Comparison of ENCODE assay signal across 26 mouse cellular contexts in genomic region chr5:31644272-31644671, GRCm38 (mm10). TPM values are rescaled to one million over a fixed set of nuclear protein-coding genes. Genes with fewer than 3 reads are reported as not detected.
DNase-seq lines count a peak whose midpoint lies in the region; ATAC-seq lines count a peak whose summit lies in the region.
"Had no signal": no experiment of that assay in that cellular context is flagged by ENCODE, and none has a peak within 500 bp of the region (broad histone marks: within the 10 kb centered on the region; RNA-seq: fewer than 3 reads in every experiment).

No protein-coding gene starts in this region.

- no peak overlapping the region for H3K4me3 ChIP-seq in heart, embryonic 14.5 days (ENCODE audit: control insufficient read depth in 1 of 2, insufficient read depth in 1 of 2, low read depth in 1 of 2, low read length in 2 of 2)
- H3K4me3 ChIP-seq: embryonic facial prominence, embryonic 12.5 days; erythroblast, embryonic 14.5 days; forebrain, embryonic 12.5 days; hindbrain, embryonic 15.5 days; limb, embryonic 15.5 days; megakaryocyte, embryonic 14.5 days; midbrain, embryonic 13.5 days had no signal

- H3K4me1 ChIP-seq in heart, embryonic 14.5 days (ENCODE audit: control insufficient read depth in 2 of 2, insufficient read depth in 2 of 2, low read length in 2 of 2) = peaks cover 11 to 24% of the 10 kb centered on the region in 2 experiments
- H3K4me1 ChIP-seq: embryonic facial prominence, embryonic 12.5 days; forebrain, embryonic 12.5 days; hindbrain, embryonic 15.5 days; midbrain, embryonic 13.5 days had no signal

- no peaks in the 10 kb centered on the region for H3K27me3 ChIP-seq in heart, embryonic 14.5 days (ENCODE audit: control insufficient read depth, insufficient read depth, low read length)
- H3K27me3 ChIP-seq: embryonic facial prominence, embryonic 12.5 days; forebrain, embryonic 12.5 days; hindbrain, embryonic 15.5 days; limb, embryonic 15.5 days; megakaryocyte, embryonic 14.5 days; midbrain, embryonic 13.5 days had no signal

- DNase-seq in heart, adult 11 months = peak; percentile 67
- DNase-seq in heart, adult 18-20 months = no peak
- no peak for DNase-seq in heart, adult 9 months (ENCODE audit: low spot score in 2 of 2)
- DNase-seq in Muller cell, postnatal 12 days (ENCODE audit: inconsistent ontology term) = peak; percentile 61
- DNase-seq in adrenal gland, postnatal 4 days (ENCODE audit: low spot score in 2 of 2) = no peak
- no peak for DNase-seq in thymus, adult 18-20 months
- DNase-seq: adrenal gland, postnatal 36 days; B cell, adult 2 months; cerebellum, adult 11-12 months; cerebellum, postnatal 14 days; kidney, adult 2 months; left cerebral cortex, postnatal 4 days; lung, embryonic 14.5 days; lung, postnatal 36 days; right cerebral cortex, postnatal 14 days had no signal

- no peak overlapping the region for H3K4me2 ChIP-seq in heart, embryonic 14.5 days (ENCODE audit: low read length)
- H3K4me2 ChIP-seq: embryonic facial prominence, embryonic 12.5 days; forebrain, embryonic 12.5 days; hindbrain, embryonic 15.5 days; limb, embryonic 15.5 days; lung, embryonic 14.5 days; midbrain, embryonic 13.5 days had no signal

- H3K9me3 ChIP-seq in heart, embryonic 14.5 days (ENCODE audit: control insufficient read depth, low read length) = no peaks in the 10 kb centered on the region
- H3K9me3 ChIP-seq: embryonic facial prominence, embryonic 12.5 days; forebrain, embryonic 12.5 days; hindbrain, embryonic 15.5 days; limb, embryonic 15.5 days; megakaryocyte, embryonic 14.5 days; midbrain, embryonic 13.5 days had no signal

- ATAC-seq in heart, embryonic 14.5 days (ENCODE audit: insufficient number of reproducible peaks, insufficient read depth, low FRiP score, low read depth) = no peak
- ATAC-seq: midbrain, embryonic 13.5 days had no signal

- peak overlapping the region; percentile 40 for H3K9ac ChIP-seq in heart, embryonic 14.5 days (ENCODE audit: low read length)
- H3K9ac ChIP-seq: embryonic facial prominence, embryonic 12.5 days; forebrain, embryonic 12.5 days; hindbrain, embryonic 15.5 days; limb, embryonic 15.5 days; liver, embryonic 14.5 days; lung, embryonic 14.5 days; midbrain, embryonic 13.5 days had no signal

- peaks cover 6% of the 10 kb centered on the region; the same call in 1 of the 2 replicates for H3K36me3 ChIP-seq in heart, embryonic 14.5 days (ENCODE audit: control insufficient read depth, insufficient read depth, low read length)
- H3K36me3 ChIP-seq: embryonic facial prominence, embryonic 12.5 days; hindbrain, embryonic 15.5 days had no signal

- peak overlapping the region; percentile 85 to 91 for H3K27ac ChIP-seq in heart, embryonic 14.5 days (replicated peaks in 1 of 2; ENCODE audit: control insufficient read depth in 1 of 2, insufficient read depth in 1 of 2, low read depth in 2 of 2, low read length in 2 of 2)
- H3K27ac ChIP-seq: embryonic facial prominence, embryonic 12.5 days; forebrain, embryonic 12.5 days; hindbrain, embryonic 15.5 days; kidney, postnatal 0 days; limb, embryonic 15.5 days; liver, embryonic 14.5 days; midbrain, embryonic 13.5 days; stomach, postnatal 0 days had no signal

- WGBS in heart, embryonic 14.5 days = 56% methylated on average over 4 of the region's 4 CpGs

RNA-seq across cellular contexts. Expression of gene Mrpl33, which starts 47.5 kb away (rescaled TPM):
- total RNA-seq in heart, adult 18-20 months (2021) = 100 to 1,000 TPM; 322 to 333 TPM
- polyA plus RNA-seq in heart, embryonic 14.5 days (2014; fragmentation: Nextera tagmentation; extraction: Ambion mirVana) = 435 and 456 TPM in 2 replicates
- total RNA-seq in adrenal gland, postnatal 4 days (2021) = 100 to 1,000 TPM; 262 to 270 TPM

RNA-seq across cellular contexts. Expression of gene Rbks, which starts 53.2 kb away (rescaled TPM):
- 1 to 10 TPM; 3.5 to 4.1 TPM for total RNA-seq in heart, adult 18-20 months (2021)
- 3.6 and 4.5 TPM in 2 replicates for polyA plus RNA-seq in heart, embryonic 14.5 days (2014; fragmentation: Nextera tagmentation; extraction: Ambion mirVana)
- total RNA-seq in adrenal gland, postnatal 4 days (2021) = 10 to 100 TPM in 1 of 2 experiments, 1 to 10 TPM in 1; 9.8 to 12.6 TPM

RNA-seq across cellular contexts. Expression of gene Babam2, which starts 53.2 kb away (rescaled TPM):
- total RNA-seq in heart, adult 18-20 months (2021) = 10 to 100 TPM; 31.5 to 37.7 TPM
- 37.3 and 47.8 TPM in 2 replicates for polyA plus RNA-seq in heart, embryonic 14.5 days (2014; fragmentation: Nextera tagmentation; extraction: Ambion mirVana)
- total RNA-seq in adrenal gland, postnatal 4 days (2021) = 100 to 1,000 TPM in 1 of 2 experiments, 10 to 100 TPM in 1; 99.6 to 107 TPM

Comparison
In these comparisons a context has a peak if more than half of its experiments do, and no peak if none do; other contexts are left out.
1. DNase-seq: peak in heart, adult 11 months (single experiment) and Muller cell, postnatal 12 days (single experiment); none in heart, adult 18-20 months (0 of 2), heart, adult 9 months (0 of 2), adrenal gland, postnatal 4 days (0 of 2) and thymus, adult 18-20 months (0 of 2).